Comparison of ENCODE assay signal across 10 mouse cellular contexts in genomic region chr19:7178841-7179452, GRCm38 (mm10). TPM values are rescaled to one million over a fixed set of nuclear protein-coding genes. Genes with fewer than 3 reads are reported as not detected.
DNase-seq lines count a peak whose midpoint lies in the region; ATAC-seq lines count a peak whose summit lies in the region.
"Had no signal": no experiment of that assay in that cellular context is flagged by ENCODE, and none has a peak within 500 bp of the region (broad histone marks: within the 10 kb centered on the region; RNA-seq: fewer than 3 reads in every experiment).

No protein-coding gene starts in this region.

- peak; percentile 44 for DNase-seq in adrenal gland, postnatal 10 days
- no peak for DNase-seq in adrenal gland, adult 18-20 months (ENCODE audit: low spot score in 2 of 2)
- DNase-seq in thymus, postnatal 14 days, result peak; percentile 25
- no peak for DNase-seq in thymus, postnatal 25 days
- DNase-seq in kidney, adult 8-10 months, result peak; percentile 79 to 90
- DNase-seq in skeletal muscle tissue, adult 2 months (ENCODE audit: low read depth, low spot score), result peak; percentile 51
- no peak for DNase-seq in urinary bladder, adult 2 months (ENCODE audit: low spot score)
- DNase-seq in midbrain, embryonic 11.5 days (ENCODE audit: low spot score, missing footprints), result no peak

- H3K4me2 ChIP-seq in midbrain, embryonic 11.5 days, result no peak overlapping the region
- H3K4me2 ChIP-seq: hindbrain, embryonic 15.5 days had no signal

- no peak overlapping the region for H3K27ac ChIP-seq in midbrain, embryonic 11.5 days (ENCODE audit: low read depth, low read length)
- H3K27ac ChIP-seq: hindbrain, embryonic 15.5 days; liver, embryonic 14.5 days had no signal

- peaks cover 14% of the 10 kb centered on the region; the same call in 1 of the 2 replicates for H3K27me3 ChIP-seq in midbrain, embryonic 11.5 days (ENCODE audit: control insufficient read depth, insufficient read depth, low read length)

- H3K9me3 ChIP-seq in midbrain, embryonic 11.5 days (ENCODE audit: control insufficient read depth, low read length), result no peaks in the 10 kb centered on the region
- H3K9me3 ChIP-seq: hindbrain, embryonic 15.5 days had no signal

- H3K9ac ChIP-seq in midbrain, embryonic 11.5 days (ENCODE audit: low read length), result no peak overlapping the region
- H3K9ac ChIP-seq: hindbrain, embryonic 15.5 days; liver, embryonic 14.5 days had no signal

- WGBS in midbrain, embryonic 11.5 days, result 29% methylated on average over 3 of the region's 3 CpGs

- peaks cover 11% of the 10 kb centered on the region for H3K4me1 ChIP-seq in midbrain, embryonic 11.5 days (ENCODE audit: control insufficient read depth, insufficient read depth, low read length)

- H3K36me3 ChIP-seq in midbrain, embryonic 11.5 days (ENCODE audit: control insufficient read depth, insufficient read depth, low read length), result no peaks in the 10 kb centered on the region
- H3K36me3 ChIP-seq: hindbrain, embryonic 15.5 days had no signal

- H3K4me3 ChIP-seq in midbrain, embryonic 11.5 days (ENCODE audit: low read depth, low read length), result no peak overlapping the region
- H3K4me3 ChIP-seq: hindbrain, embryonic 15.5 days had no signal

- ATAC-seq in midbrain, embryonic 11.5 days (ENCODE audit: low FRiP score), result no peak

RNA-seq across cellular contexts. Expression of gene Otub1, which starts 27.2 kb away (rescaled TPM):
- total RNA-seq in adrenal gland, postnatal 10 days (2021), result 100 to 1,000 TPM; 104 to 105 TPM
- total RNA-seq in adrenal gland, adult 18-20 months (2021), result 100 to 1,000 TPM in 1 of 2 experiments, 10 to 100 TPM in 1; 96.7 to 125 TPM
- 91.0 and 97.6 TPM in 2 replicates for polyA plus RNA-seq in urinary bladder, adult 2 months (2012; rRNA removed)
- polyA plus RNA-seq in midbrain, embryonic 11.5 days (2014; fragmentation: Nextera tagmentation; extraction: Ambion mirVana), result 241 and 252 TPM in 2 replicates

RNA-seq across cellular contexts. Expression of gene Cox8a, which starts 38.5 kb away (rescaled TPM):
- 1,000 to 10,000 TPM; 1,477 to 1,649 TPM for total RNA-seq in adrenal gland, postnatal 10 days (2021)
- total RNA-seq in adrenal gland, adult 18-20 months (2021), result 1,000 to 10,000 TPM; 1,005 to 1,597 TPM
- polyA plus RNA-seq in urinary bladder, adult 2 months (2012; rRNA removed), result 508 and 528 TPM in 2 replicates
- polyA plus RNA-seq in midbrain, embryonic 11.5 days (2014; fragmentation: Nextera tagmentation; extraction: Ambion mirVana), result 730 and 757 TPM in 2 replicates

Comparison
In these comparisons a context has a peak if more than half of its experiments do, and no peak if none do; other contexts are left out.
1. DNase-seq: peak in adrenal gland, postnatal 10 days (single experiment), thymus, postnatal 14 days (single experiment), kidney, adult 8-10 months (2 of 2) and skeletal muscle tissue, adult 2 months (single experiment); none in adrenal gland, adult 18-20 months (0 of 2), thymus, postnatal 25 days (single experiment), urinary bladder, adult 2 months (single experiment) and midbrain, embryonic 11.5 days (single experiment).